Mouse (Mus musculus): Measurements from ENCODE around the gene Washc4. TPM values are rescaled to one million over a fixed set of nuclear protein-coding genes. Genes with fewer than 3 reads are reported as not detected.

Gene Washc4
- total and polyA plus RNA-seq, 2 experiments = 1.2 to 26.7 TPM

- Histone ChIP-seq H3K9ac (ENCODE audit: low read depth, low read length) (no peak overlapping the region), H3K79me2 (ENCODE audit: control insufficient read depth, insufficient read depth, low read length) (no peaks in the 10 kb centered on the region; the same call in 1 of the 2 replicates), H3K4me1 (ENCODE audit: control insufficient read depth, insufficient read depth, low read length) (no peaks in the 10 kb centered on the region), H3K36me3 (ENCODE audit: control insufficient read depth, insufficient read depth, low read length) (peaks cover 62% of the 10 kb centered on the region), H3K27ac (replicated peaks; ENCODE audit: insufficient read depth, low read depth, low read length) (no peak overlapping the region), H3K4me3 (ENCODE audit: insufficient read depth, low read depth, low read length) (no peak overlapping the region), H3K27me3 (ENCODE audit: control insufficient read depth, insufficient read depth, low read length) (no peaks in the 10 kb centered on the region)
- DNase-seq (ENCODE audit: extremely low read depth, low read depth, low spot score) = no peak
- 95% methylated on average over 7 of the region's 7 CpGs for WGBS
- TF ChIP-seq CTCF (IDR thresholded peaks at IDR 0.05; ENCODE audit: low read depth, low read length) = no peak
- no peak for TF ChIP-seq POLR2A (IDR thresholded peaks at IDR 0.05; ENCODE audit: extremely low read depth, insufficient read depth, low read length)
Measured at GRCm38 (mm10) chr10:83565449-83566441, 22.2 kb downstream of the Washc4 start.

- H3K27me3 ChIP-seq (ENCODE audit: control insufficient read depth, insufficient read depth, low read length) = no peaks in the 10 kb centered on the region
- no peak overlapping the region for H3K9ac ChIP-seq (ENCODE audit: low read depth, low read length)
- no peaks in the 10 kb centered on the region for H3K4me1 ChIP-seq (ENCODE audit: control insufficient read depth, insufficient read depth, low read length)
- no peaks in the 10 kb centered on the region for H3K79me2 ChIP-seq (ENCODE audit: control insufficient read depth, insufficient read depth, low read length)
- peaks cover 66% of the 10 kb centered on the region for H3K36me3 ChIP-seq (ENCODE audit: control insufficient read depth, insufficient read depth, low read length)
- no peak overlapping the region for H3K27ac ChIP-seq (replicated peaks; ENCODE audit: insufficient read depth, low read depth, low read length)
- TF ChIP-seq POLR2A (IDR thresholded peaks at IDR 0.05; ENCODE audit: extremely low read depth, insufficient read depth, low read length) (no peak), CTCF (IDR thresholded peaks at IDR 0.05; ENCODE audit: low read depth, low read length) (no peak)
- 90% methylated on average over 6 of the region's 6 CpGs for WGBS
- DNase-seq (ENCODE audit: extremely low read depth, low read depth, low spot score) = no peak
- H3K4me3 ChIP-seq (ENCODE audit: insufficient read depth, low read depth, low read length) = no peak overlapping the region
Measured at GRCm38 (mm10) chr10:83590801-83591200, 47.2 kb downstream of the Washc4 start.

- Histone ChIP-seq H3K9ac (ENCODE audit: low read depth, low read length) (no peak overlapping the region), H3K4me1 (ENCODE audit: control insufficient read depth, insufficient read depth, low read length) (no peaks in the 10 kb centered on the region), H3K36me3 (ENCODE audit: control insufficient read depth, insufficient read depth, low read length) (peaks cover 58% of the 10 kb centered on the region), H3K27ac (replicated peaks; ENCODE audit: insufficient read depth, low read depth, low read length) (no peak overlapping the region), H3K79me2 (ENCODE audit: control insufficient read depth, insufficient read depth, low read length) (no peaks in the 10 kb centered on the region), H3K27me3 (ENCODE audit: control insufficient read depth, insufficient read depth, low read length) (no peaks in the 10 kb centered on the region), H3K4me3 (ENCODE audit: insufficient read depth, low read depth, low read length) (no peak overlapping the region)
- no peak for DNase-seq (ENCODE audit: extremely low read depth, low read depth, low spot score)
- 97% methylated on average over 7 of the region's 7 CpGs for WGBS
- TF ChIP-seq POLR2A (IDR thresholded peaks at IDR 0.05; ENCODE audit: extremely low read depth, insufficient read depth, low read length) (no peak), CTCF (IDR thresholded peaks at IDR 0.05; ENCODE audit: low read depth, low read length) (no peak)
Measured at GRCm38 (mm10) chr10:83592616-83593015, 49.1 kb downstream of the Washc4 start.

GRCm38 (mm10) chr10:83594526-83594925 is 51.0 kb downstream of the Washc4 start:
- Histone ChIP-seq H3K36me3 (ENCODE audit: control insufficient read depth, insufficient read depth, low read length) (peaks cover 57% of the 10 kb centered on the region), H3K27ac (replicated peaks; ENCODE audit: insufficient read depth, low read depth, low read length) (no peak overlapping the region)

GRCm38 (mm10) chr10:83600650-83601049 is 57.1 kb downstream of the Washc4 start:
- no peak for DNase-seq (ENCODE audit: extremely low read depth, low read depth, low spot score)

More at GRCm38 (mm10) chr10:83594526-83594925, 51.0 kb downstream of the Washc4 start:
- Histone ChIP-seq H3K4me1 (ENCODE audit: control insufficient read depth, insufficient read depth, low read length) (no peaks in the 10 kb centered on the region), H3K9ac (ENCODE audit: low read depth, low read length) (no peak overlapping the region), H3K4me3 (ENCODE audit: insufficient read depth, low read depth, low read length) (no peak overlapping the region), H3K27me3 (ENCODE audit: control insufficient read depth, insufficient read depth, low read length) (no peaks in the 10 kb centered on the region), H3K79me2 (ENCODE audit: control insufficient read depth, insufficient read depth, low read length) (no peaks in the 10 kb centered on the region)
- DNase-seq (ENCODE audit: extremely low read depth, low read depth, low spot score) = no peak
- 96% methylated on average over 5 of the region's 5 CpGs for WGBS
- no peak for TF ChIP-seq CTCF (IDR thresholded peaks at IDR 0.05; ENCODE audit: low read depth, low read length)
- no peak for TF ChIP-seq POLR2A (IDR thresholded peaks at IDR 0.05; ENCODE audit: extremely low read depth, insufficient read depth, low read length)

More at GRCm38 (mm10) chr10:83600650-83601049, 57.1 kb downstream of the Washc4 start:
- no peak overlapping the region for H3K9ac ChIP-seq (ENCODE audit: low read depth, low read length)
- 0 out of 2 replicates have a peak, but pooled peaks cover 3% of the 10 kb centered on the region for H3K79me2 ChIP-seq (ENCODE audit: control insufficient read depth, insufficient read depth, low read length)
- peaks cover 56% of the 10 kb centered on the region for H3K36me3 ChIP-seq (ENCODE audit: control insufficient read depth, insufficient read depth, low read length)
- no peaks in the 10 kb centered on the region for H3K27me3 ChIP-seq (ENCODE audit: control insufficient read depth, insufficient read depth, low read length)
- TF ChIP-seq POLR2A (IDR thresholded peaks at IDR 0.05; ENCODE audit: extremely low read depth, insufficient read depth, low read length) (no peak), CTCF (IDR thresholded peaks at IDR 0.05; ENCODE audit: low read depth, low read length) (no peak)
- no peaks in the 10 kb centered on the region for H3K4me1 ChIP-seq (ENCODE audit: control insufficient read depth, insufficient read depth, low read length)
- WGBS = 89% methylated on average over 11 of the region's 11 CpGs
- H3K4me3 ChIP-seq (ENCODE audit: insufficient read depth, low read depth, low read length) = no peak overlapping the region
- no peak overlapping the region for H3K27ac ChIP-seq (replicated peaks; ENCODE audit: insufficient read depth, low read depth, low read length)
